16 mouse cellular contexts compared by ENCODE assay signal in the genomic region with DNA sequence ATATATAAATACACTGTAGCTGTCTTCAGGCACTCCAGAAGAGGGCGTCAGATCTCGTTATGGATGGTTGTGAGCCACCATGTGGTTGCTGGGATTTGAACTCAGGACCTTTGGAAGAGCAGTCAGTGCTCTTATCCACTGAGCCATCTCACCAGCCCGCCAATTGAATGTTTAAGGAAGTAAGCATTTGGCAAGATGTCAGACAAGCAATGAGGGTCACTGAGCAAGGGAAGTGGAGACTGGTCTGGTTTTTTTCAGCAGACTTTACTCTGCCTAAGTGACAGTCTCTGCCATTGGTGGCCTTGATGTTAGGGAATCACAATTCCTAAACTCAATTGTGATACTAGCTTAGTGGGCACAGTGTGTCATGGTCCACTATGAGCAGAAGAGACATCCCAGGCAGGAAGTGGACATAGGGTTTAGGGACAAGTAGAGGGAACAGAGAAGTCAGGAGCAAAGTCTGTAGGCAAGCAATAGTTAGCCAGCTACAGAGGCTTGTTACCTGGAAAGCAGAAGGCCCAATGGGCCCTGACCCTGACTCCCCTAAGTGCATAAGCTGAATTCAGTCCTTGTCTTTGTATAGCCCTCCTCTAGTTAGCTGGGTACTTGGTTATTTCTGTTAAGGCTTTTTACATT. TPM values are rescaled to one million over a fixed set of nuclear protein-coding genes. Genes with fewer than 3 reads are reported as not detected.
DNase-seq lines count a peak whose midpoint lies in the region; ATAC-seq lines count a peak whose summit lies in the region.
"Had no signal": no experiment of that assay in that cellular context is flagged by ENCODE, and none has a peak within 500 bp of the region (broad histone marks: within the 10 kb centered on the region; RNA-seq: fewer than 3 reads in every experiment).

No protein-coding gene starts in this region.

- no peak; the same call in 1 of the 2 replicates for ATAC-seq in liver, embryonic 13.5 days (ENCODE audit: low read depth)
- ATAC-seq in liver, embryonic 11.5 days (replicated peaks; ENCODE audit: low FRiP score): no peak
- ATAC-seq in intestine, embryonic 16.5 days: no peak
- ATAC-seq in megakaryocyte progenitor cell, adult 5-6 weeks (replicated peaks; ENCODE audit: poor library complexity): peak; percentile 51
- no peak for ATAC-seq in neural tube, embryonic 15.5 days (ENCODE audit: low FRiP score)
- ATAC-seq: CD4-positive, CD25-positive, alpha-beta regulatory T cell, adult 4 months had no signal

- DNase-seq in liver, embryonic 13.5 days: no peak
- no peak for DNase-seq in liver, embryonic 11.5 days (ENCODE audit: low spot score)
- peak; percentile 71 for DNase-seq in MN1 (ENCODE audit: low spot score)
- no peak for DNase-seq in c-Kit-positive CD71-positive TER-119-positive erythroid progenitor cells, embryonic 14.5 days (ENCODE audit: low spot score)
- DNase-seq in embryo, embryonic 11 days: no peak
- DNase-seq: adrenal gland, adult 2 months; cerebellum, adult 2 months; gastrocnemius, postnatal 25 days; lung, postnatal 36 days; midbrain, embryonic 14.5 days; thymus, postnatal 36 days had no signal

- no peaks in the 10 kb centered on the region for H3K27me3 ChIP-seq in liver, embryonic 13.5 days
- H3K27me3 ChIP-seq in liver, embryonic 11.5 days (replicated peaks; ENCODE audit: control insufficient read depth, insufficient read depth, low read length): no peaks in the 10 kb centered on the region
- H3K27me3 ChIP-seq in intestine, embryonic 16.5 days (replicated peaks; ENCODE audit: control insufficient read depth, insufficient read depth, low read length): no peaks in the 10 kb centered on the region
- H3K27me3 ChIP-seq in neural tube, embryonic 15.5 days (replicated peaks): no peaks in the 10 kb centered on the region

- no peaks in the 10 kb centered on the region; the same call in 1 of the 2 replicates for H3K4me1 ChIP-seq in liver, embryonic 13.5 days (replicated peaks)
- no peaks in the 10 kb centered on the region for H3K4me1 ChIP-seq in liver, embryonic 11.5 days (replicated peaks; ENCODE audit: control insufficient read depth, insufficient read depth, low read length)
- 0 out of 2 replicates have a peak, but pooled peaks cover 3% of the 10 kb centered on the region for H3K4me1 ChIP-seq in intestine, embryonic 16.5 days (ENCODE audit: control insufficient read depth, insufficient read depth, low read length)
- no peaks in the 10 kb centered on the region for H3K4me1 ChIP-seq in neural tube, embryonic 15.5 days

- H3K27ac ChIP-seq in liver, embryonic 13.5 days: peak overlapping the region; percentile 1; the same call in 1 of the 2 replicates
- H3K27ac ChIP-seq in liver, embryonic 11.5 days (ENCODE audit: low read depth, low read length): no peak overlapping the region
- 0 out of 2 replicates have a peak overlapping the region, but pooled peaks have one; percentile 21 for H3K27ac ChIP-seq in intestine, embryonic 16.5 days (ENCODE audit: low read length)
- H3K27ac ChIP-seq in neural tube, embryonic 15.5 days (replicated peaks): no peak overlapping the region

- no peak overlapping the region for H3K4me3 ChIP-seq in liver, embryonic 13.5 days (replicated peaks)
- H3K4me3 ChIP-seq in liver, embryonic 11.5 days (ENCODE audit: low read depth, low read length): no peak overlapping the region
- H3K4me3 ChIP-seq in intestine, embryonic 16.5 days (ENCODE audit: low read length): no peak overlapping the region
- no peak overlapping the region for H3K4me3 ChIP-seq in neural tube, embryonic 15.5 days (replicated peaks)

- 47% methylated on average over 3 of the region's 3 CpGs for WGBS in liver, embryonic 13.5 days (ENCODE audit: insufficient replicate concordance)
- 58% methylated on average over 3 of the region's 3 CpGs for WGBS in liver, embryonic 11.5 days
- 59% methylated on average over 3 of the region's 3 CpGs for WGBS in intestine, embryonic 16.5 days
- WGBS in neural tube, embryonic 15.5 days: 88% methylated on average over 3 of the region's 3 CpGs

- H3K4me2 ChIP-seq in liver, embryonic 13.5 days: no peak overlapping the region
- no peak overlapping the region for H3K4me2 ChIP-seq in liver, embryonic 11.5 days
- no peak overlapping the region for H3K4me2 ChIP-seq in intestine, embryonic 16.5 days (ENCODE audit: low read depth, low read length)
- no peak overlapping the region for H3K4me2 ChIP-seq in neural tube, embryonic 15.5 days
- H3K4me2 ChIP-seq: heart, embryonic 11.5 days had no signal

- no peaks in the 10 kb centered on the region for H3K9me3 ChIP-seq in liver, embryonic 13.5 days (replicated peaks)
- H3K9me3 ChIP-seq in liver, embryonic 11.5 days (ENCODE audit: control insufficient read depth, low read length): no peaks in the 10 kb centered on the region
- no peaks in the 10 kb centered on the region for H3K9me3 ChIP-seq in intestine, embryonic 16.5 days (ENCODE audit: control insufficient read depth, low read length)
- no peaks in the 10 kb centered on the region for H3K9me3 ChIP-seq in neural tube, embryonic 15.5 days (replicated peaks)

- H3K9ac ChIP-seq in liver, embryonic 13.5 days: no peak overlapping the region
- H3K9ac ChIP-seq in liver, embryonic 11.5 days (ENCODE audit: low read depth, low read length): no peak overlapping the region
- no peak overlapping the region for H3K9ac ChIP-seq in intestine, embryonic 16.5 days (ENCODE audit: low read depth, low read length)
- H3K9ac ChIP-seq in neural tube, embryonic 15.5 days (replicated peaks): no peak overlapping the region

- peaks cover 99% of the 10 kb centered on the region for H3K36me3 ChIP-seq in liver, embryonic 13.5 days
- peaks cover 74% of the 10 kb centered on the region for H3K36me3 ChIP-seq in liver, embryonic 11.5 days (ENCODE audit: control insufficient read depth, insufficient read depth, low read length)
- H3K36me3 ChIP-seq in intestine, embryonic 16.5 days (ENCODE audit: control insufficient read depth, insufficient read depth, low read length): peaks cover 22% of the 10 kb centered on the region; the same call in 1 of the 2 replicates
- H3K36me3 ChIP-seq in neural tube, embryonic 15.5 days: peaks cover 92% of the 10 kb centered on the region

RNA-seq across cellular contexts. Expression of a gene that starts 10.3 kb away (rescaled TPM):
- polyA plus RNA-seq in liver, embryonic 13.5 days (2015; fragmentation: Nextera tagmentation; extraction: Ambion mirVana): 14.4 and 15.0 TPM in 2 replicates
- polyA plus RNA-seq in liver, embryonic 11.5 days (2014; fragmentation: Nextera tagmentation; extraction: Ambion mirVana): 28.6 and 29.8 TPM in 2 replicates
- 20.5 and 20.9 TPM in 2 replicates for polyA plus RNA-seq in intestine, embryonic 16.5 days (2015; fragmentation: Nextera tagmentation; extraction: Ambion mirVana)
- 10.7 and 11.2 TPM in 2 replicates for total RNA-seq in megakaryocyte progenitor cell, adult 5-6 weeks (2015)
- total RNA-seq in megakaryocyte progenitor cell, adult 5-6 weeks (2017): 9.8 and 15.4 TPM in 2 replicates
- 8.1 and 10.9 TPM in 2 replicates for polyA plus RNA-seq in neural tube, embryonic 15.5 days (2015; fragmentation: Nextera tagmentation; extraction: Ambion mirVana)

RNA-seq across cellular contexts. Expression of a gene that starts 11.8 kb away (rescaled TPM):
- polyA plus RNA-seq in liver, embryonic 13.5 days (2015; fragmentation: Nextera tagmentation; extraction: Ambion mirVana): 250 and 275 TPM in 2 replicates
- 552 and 577 TPM in 2 replicates for polyA plus RNA-seq in liver, embryonic 11.5 days (2014; fragmentation: Nextera tagmentation; extraction: Ambion mirVana)
- polyA plus RNA-seq in intestine, embryonic 16.5 days (2015; fragmentation: Nextera tagmentation; extraction: Ambion mirVana): 261 and 264 TPM in 2 replicates
- total RNA-seq in megakaryocyte progenitor cell, adult 5-6 weeks (2015): 645 and 667 TPM in 2 replicates
- 984 and 1,159 TPM in 2 replicates for total RNA-seq in megakaryocyte progenitor cell, adult 5-6 weeks (2017)
- polyA plus RNA-seq in neural tube, embryonic 15.5 days (2015; fragmentation: Nextera tagmentation; extraction: Ambion mirVana): 241 and 285 TPM in 2 replicates

RNA-seq across cellular contexts. Expression of a gene that starts 24.7 kb away (rescaled TPM):
- 186 and 203 TPM in 2 replicates for polyA plus RNA-seq in liver, embryonic 13.5 days (2015; fragmentation: Nextera tagmentation; extraction: Ambion mirVana)
- polyA plus RNA-seq in liver, embryonic 11.5 days (2014; fragmentation: Nextera tagmentation; extraction: Ambion mirVana): 347 and 349 TPM in 2 replicates
- polyA plus RNA-seq in intestine, embryonic 16.5 days (2015; fragmentation: Nextera tagmentation; extraction: Ambion mirVana): 150 and 175 TPM in 2 replicates
- 147 and 165 TPM in 2 replicates for total RNA-seq in megakaryocyte progenitor cell, adult 5-6 weeks (2015)
- 117 and 167 TPM in 2 replicates for total RNA-seq in megakaryocyte progenitor cell, adult 5-6 weeks (2017)
- 96.3 and 117 TPM in 2 replicates for polyA plus RNA-seq in neural tube, embryonic 15.5 days (2015; fragmentation: Nextera tagmentation; extraction: Ambion mirVana)

RNA-seq across cellular contexts. Expression of a gene that starts 40.9 kb away (rescaled TPM):
- polyA plus RNA-seq in liver, embryonic 13.5 days (2015; fragmentation: Nextera tagmentation; extraction: Ambion mirVana): 24.9 and 25.1 TPM in 2 replicates
- polyA plus RNA-seq in liver, embryonic 11.5 days (2014; fragmentation: Nextera tagmentation; extraction: Ambion mirVana): 47.8 and 52.2 TPM in 2 replicates
- polyA plus RNA-seq in intestine, embryonic 16.5 days (2015; fragmentation: Nextera tagmentation; extraction: Ambion mirVana): 42.0 and 44.4 TPM in 2 replicates
- 34.9 TPM in 2 replicates for total RNA-seq in megakaryocyte progenitor cell, adult 5-6 weeks (2015)
- total RNA-seq in megakaryocyte progenitor cell, adult 5-6 weeks (2017): 11.4 and 20.4 TPM in 2 replicates
- 79.1 and 79.8 TPM in 2 replicates for polyA plus RNA-seq in neural tube, embryonic 15.5 days (2015; fragmentation: Nextera tagmentation; extraction: Ambion mirVana)

RNA-seq across cellular contexts. Expression of a gene that starts 55.8 kb away (rescaled TPM):
- polyA plus RNA-seq in liver, embryonic 13.5 days (2015; fragmentation: Nextera tagmentation; extraction: Ambion mirVana): 3.1 and 3.2 TPM in 2 replicates
- 7.2 and 7.9 TPM in 2 replicates for polyA plus RNA-seq in liver, embryonic 11.5 days (2014; fragmentation: Nextera tagmentation; extraction: Ambion mirVana)
- polyA plus RNA-seq in intestine, embryonic 16.5 days (2015; fragmentation: Nextera tagmentation; extraction: Ambion mirVana): 16.1 and 17.0 TPM in 2 replicates
- 0.10 and 0.44 TPM in 2 replicates for total RNA-seq in megakaryocyte progenitor cell, adult 5-6 weeks (2015)
- total RNA-seq in megakaryocyte progenitor cell, adult 5-6 weeks (2017): 0.46 and 0.78 TPM in 2 replicates
- polyA plus RNA-seq in neural tube, embryonic 15.5 days (2015; fragmentation: Nextera tagmentation; extraction: Ambion mirVana): 30.0 and 31.9 TPM in 2 replicates

Comparison
In these comparisons a context has a peak if more than half of its experiments do, and no peak if none do; other contexts are left out.
1. H3K27ac ChIP-seq: peak in liver, embryonic 13.5 days (single experiment) and intestine, embryonic 16.5 days (single experiment); none in liver, embryonic 11.5 days (single experiment) and neural tube, embryonic 15.5 days (single experiment).